Mouse (Mus musculus) hematopoietic stem cell, adult 5-6 weeks (primary cell): ENCODE measurements around the gene Prl3d3. TPM values are rescaled to one million over a fixed set of nuclear protein-coding genes. Genes with fewer than 3 reads are reported as not detected.
"Not testable (repeated sequence)": the region's sequence is repeated elsewhere in the genome, so short reads cannot be mapped to it uniquely, and the experiment has no call there.

Experiments used
- ATAC-seq, 2 experiments: fragments of 125-278 bp in 1 of 2; replicated peaks in 1 of 2; 2 replicates each; pipeline ENCODE4 v1.8.0; 2016 to 2017; ENCODE audit warnings: inconsistent platforms in 2 of 2, mild to moderate bottlenecking in 2 of 2, moderate number of reproducible peaks in 2 of 2, low read depth in 1 of 2, moderate TSS enrichment in 1 of 2; ENCODE audit not compliant: low FRiP score in 2 of 2, poor library complexity in 2 of 2, severe bottlenecking in 2 of 2, insufficient read depth in 1 of 2, low TSS enrichment in 1 of 2
- total RNA-seq: library from RNA; stranded (forward); fragments of 172-1452, 232-1000 nt; gene quantifications from 2 replicates; pipeline ENCODE4 v1.2.3, GENCODE M21; 2017

The Prl3d3 gene
- not detected in 2 replicates for total RNA-seq

- not testable (repeated sequence) for ATAC-seq
Observed at GRCm38 (mm10) chr13:27156490-27156889, at the start of gene Prl3d3. TSS of gene Prl3d3 (plus strand) at chr13:27156790.

DNA sequence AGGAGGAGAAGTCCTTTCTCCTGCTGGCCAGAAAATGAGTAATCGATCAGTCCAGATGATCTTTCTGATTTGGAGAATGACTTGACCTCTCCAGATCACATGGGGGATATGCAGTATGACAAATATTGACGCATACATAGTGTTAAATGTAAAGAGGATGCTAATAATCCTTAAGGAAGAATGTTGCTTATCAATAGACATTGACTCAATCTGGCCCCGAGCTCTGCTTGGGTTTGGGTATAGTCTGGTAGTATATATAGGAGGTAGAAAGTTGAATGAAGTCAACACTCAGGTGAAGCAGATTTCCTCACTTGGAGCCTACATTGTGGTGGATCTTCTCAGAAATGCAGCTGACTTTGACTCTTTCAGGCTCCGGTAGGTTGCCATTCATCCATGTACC, 35.2 kb upstream of the Prl3d3 start, which contains the start of gene Prl3d2:
Gene Prl3d2 (plus strand): TSS at position 301 of the 400 bp plus-strand sequence.
- ATAC-seq, result not testable (repeated sequence)

DNA sequence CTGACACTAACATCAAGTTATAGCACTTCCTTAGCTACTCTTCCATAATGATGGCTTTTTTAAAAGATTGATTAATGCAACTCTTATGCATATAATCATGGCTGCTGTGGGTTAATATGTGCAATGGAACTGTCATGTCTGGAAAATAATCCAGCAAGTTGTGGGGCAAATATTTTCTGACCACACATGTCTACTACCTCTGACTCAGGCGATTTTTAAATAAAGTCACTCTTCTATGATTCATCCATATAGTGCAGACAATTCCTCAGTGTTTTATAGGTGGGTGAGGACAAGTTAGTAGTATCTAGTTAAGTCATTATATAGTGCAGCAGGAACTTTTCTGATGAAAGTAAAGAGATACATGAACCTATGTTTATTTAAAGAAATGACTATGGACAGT, 8.3 kb upstream of the Prl3d3 start:
- no peak for ATAC-seq

GRCm38 (mm10) chr13:27196359-27196758, 39.8 kb downstream of the Prl3d3 start, which contains the start of gene Prl3c1:
TSS of gene Prl3c1 (plus strand) at chr13:27196659.
- no peak for ATAC-seq

Other genes with a start within 250 kb of the Prl3d3 start
- not detected in 2 replicates for gene Prl, start 99.2 kb upstream of the Prl3d3 start, total RNA-seq
- gene Prl3d1, start 62.6 kb upstream of the Prl3d3 start, total RNA-seq, result not detected in 2 replicates
- gene Prl3d2, start 35.1 kb upstream of the Prl3d3 start, total RNA-seq, result not detected in 2 replicates
- gene Prl3c1, start 39.9 kb downstream of the Prl3d3 start, total RNA-seq, result not detected in 2 replicates
- not detected in 2 replicates for gene Prl3b1, start 85.1 kb downstream of the Prl3d3 start, total RNA-seq
- gene Prl3a1, start 102.6 kb downstream of the Prl3d3 start, total RNA-seq, result not detected in 2 replicates
- gene Prl6a1, start 155.8 kb downstream of the Prl3d3 start, total RNA-seq, result not detected in 2 replicates
- not detected in 2 replicates for gene Prl8a2, start 188.9 kb downstream of the Prl3d3 start, total RNA-seq
- not detected in 2 replicates for gene Prl2b1, start 234.1 kb downstream of the Prl3d3 start, total RNA-seq